Comparison of ENCODE assay signal across 8 mouse cellular contexts in genomic region chr10:81575695-81576094, GRCm38 (mm10). TPM values are rescaled to one million over a fixed set of nuclear protein-coding genes. Genes with fewer than 3 reads are reported as not detected.
DNase-seq lines count a peak whose midpoint lies in the region; ATAC-seq lines count a peak whose summit lies in the region.

No protein-coding gene starts in this region.

- WGBS in kidney, embryonic 14.5 days = 3% methylated on average over 6 of the region's 6 CpGs
- WGBS in midbrain, embryonic 11.5 days = 2% methylated on average over 6 of the region's 6 CpGs

- H3K4me2 ChIP-seq in kidney, embryonic 14.5 days (replicated peaks; ENCODE audit: low read depth, low read length) = peak overlapping the region; percentile 77
- H3K4me2 ChIP-seq in midbrain, embryonic 11.5 days = peak overlapping the region; percentile 58

- no peak for ATAC-seq in kidney, embryonic 14.5 days (ENCODE audit: low FRiP score, low TSS enrichment)
- ATAC-seq in midbrain, embryonic 11.5 days (ENCODE audit: low FRiP score) = no peak

- H3K36me3 ChIP-seq in kidney, embryonic 14.5 days (ENCODE audit: control insufficient read depth, insufficient read depth, low read length) = no peaks in the 10 kb centered on the region
- no peaks in the 10 kb centered on the region for H3K36me3 ChIP-seq in midbrain, embryonic 11.5 days (ENCODE audit: control insufficient read depth, insufficient read depth, low read length)

- peak overlapping the region; percentile 68 for H3K9ac ChIP-seq in kidney, embryonic 14.5 days (ENCODE audit: low read depth, low read length)
- peak overlapping the region; percentile 58 for H3K9ac ChIP-seq in midbrain, embryonic 11.5 days (ENCODE audit: low read length)

- peaks cover 6% of the 10 kb centered on the region; the same call in 1 of the 2 replicates for H3K27me3 ChIP-seq in kidney, embryonic 14.5 days (ENCODE audit: control insufficient read depth, insufficient read depth, low read length)
- H3K27me3 ChIP-seq in midbrain, embryonic 11.5 days (ENCODE audit: control insufficient read depth, insufficient read depth, low read length) = peaks cover 55% of the 10 kb centered on the region

- peaks cover 49% of the 10 kb centered on the region for H3K4me1 ChIP-seq in kidney, embryonic 14.5 days (ENCODE audit: control insufficient read depth, insufficient read depth, low read length)
- peaks cover 28% of the 10 kb centered on the region for H3K4me1 ChIP-seq in midbrain, embryonic 11.5 days (ENCODE audit: control insufficient read depth, insufficient read depth, low read length)

- intact Hi-C loops in gastrocnemius, postnatal 14 days (cut with DNase I; ENCODE audit: low total_unique reads) = no loop called here

- DNase-seq in adrenal gland, adult (ENCODE audit: inconsistent age in 2 of 2, low spot score in 1 of 2) = peak; percentile 75 to 86
- DNase-seq in adrenal gland, postnatal 10 days = no peak
- peak; percentile 51 for DNase-seq in thymus, postnatal 25 days
- no peak for DNase-seq in thymus, postnatal 10 days (ENCODE audit: low spot score in 2 of 2)
- peak; percentile 89 for DNase-seq in midbrain, embryonic 11.5 days (ENCODE audit: low spot score, missing footprints)
- no peak for DNase-seq in gastrocnemius, postnatal 14 days
- DNase-seq in right cerebral cortex, adult 18-20 months = no peak

- H3K9me3 ChIP-seq in kidney, embryonic 14.5 days (ENCODE audit: control insufficient read depth, low read length) = no peaks in the 10 kb centered on the region
- no peaks in the 10 kb centered on the region for H3K9me3 ChIP-seq in midbrain, embryonic 11.5 days (ENCODE audit: control insufficient read depth, low read length)

- H3K4me3 ChIP-seq in kidney, embryonic 14.5 days (ENCODE audit: low read length) = peak overlapping the region; percentile 51
- H3K4me3 ChIP-seq in midbrain, embryonic 11.5 days (ENCODE audit: low read depth, low read length) = peak overlapping the region; percentile 41

- H3K27ac ChIP-seq in kidney, embryonic 14.5 days (ENCODE audit: low read depth, low read length) = peak overlapping the region; percentile 69; the same call in 1 of the 2 replicates
- no peak overlapping the region for H3K27ac ChIP-seq in midbrain, embryonic 11.5 days (ENCODE audit: low read depth, low read length)

RNA-seq across cellular contexts. Expression of gene Tle2, which starts 1.3 kb away (rescaled TPM):
- total RNA-seq in adrenal gland, postnatal 10 days (2021) = 10 to 100 TPM; 10.9 to 18.1 TPM
- 29.3 and 30.4 TPM in 2 replicates for polyA plus RNA-seq in kidney, embryonic 14.5 days (2014; fragmentation: Nextera tagmentation; extraction: Ambion mirVana)
- polyA plus RNA-seq in midbrain, embryonic 11.5 days (2014; fragmentation: Nextera tagmentation; extraction: Ambion mirVana) = 6.0 and 6.2 TPM in 2 replicates
- total RNA-seq in gastrocnemius, postnatal 14 days (2021) = 1 to 10 TPM; 4.3 to 4.4 TPM

RNA-seq across cellular contexts. Expression of gene Aes, which starts 16.4 kb away (rescaled TPM):
- 100 to 1,000 TPM; 541 to 611 TPM for total RNA-seq in adrenal gland, postnatal 10 days (2021)
- polyA plus RNA-seq in kidney, embryonic 14.5 days (2014; fragmentation: Nextera tagmentation; extraction: Ambion mirVana) = 408 and 609 TPM in 2 replicates
- polyA plus RNA-seq in midbrain, embryonic 11.5 days (2014; fragmentation: Nextera tagmentation; extraction: Ambion mirVana) = 306 and 325 TPM in 2 replicates
- 100 to 1,000 TPM; 660 to 698 TPM for total RNA-seq in gastrocnemius, postnatal 14 days (2021)

RNA-seq across cellular contexts. Expression of gene Tle6, which starts 25.2 kb away (rescaled TPM):
- total RNA-seq in adrenal gland, postnatal 10 days (2021) = 10 to 100 TPM in 1 of 2 experiments, 1 to 10 TPM in 1; 8.7 to 10.8 TPM
- polyA plus RNA-seq in kidney, embryonic 14.5 days (2014; fragmentation: Nextera tagmentation; extraction: Ambion mirVana) = 12.6 and 15.5 TPM in 2 replicates
- polyA plus RNA-seq in midbrain, embryonic 11.5 days (2014; fragmentation: Nextera tagmentation; extraction: Ambion mirVana) = 4.6 and 6.0 TPM in 2 replicates
- 1 to 10 TPM; 2.4 to 4.4 TPM for total RNA-seq in gastrocnemius, postnatal 14 days (2021)

RNA-seq across cellular contexts. Expression of gene BC025920, which starts 30.4 kb away (rescaled TPM):
- 1 to 10 TPM; 1.1 to 1.8 TPM for total RNA-seq in adrenal gland, postnatal 10 days (2021)
- 0.84 and 0.86 TPM in 2 replicates for polyA plus RNA-seq in kidney, embryonic 14.5 days (2014; fragmentation: Nextera tagmentation; extraction: Ambion mirVana)
- 0.47 and 0.89 TPM in 2 replicates for polyA plus RNA-seq in midbrain, embryonic 11.5 days (2014; fragmentation: Nextera tagmentation; extraction: Ambion mirVana)
- 1 to 10 TPM; 1.7 to 2.2 TPM for total RNA-seq in gastrocnemius, postnatal 14 days (2021)

RNA-seq across cellular contexts. Expression of gene Gna11, which starts 30.7 kb away (rescaled TPM):
- 10 to 100 TPM; 63.8 to 72.7 TPM for total RNA-seq in adrenal gland, postnatal 10 days (2021)
- 77.7 and 89.2 TPM in 2 replicates for polyA plus RNA-seq in kidney, embryonic 14.5 days (2014; fragmentation: Nextera tagmentation; extraction: Ambion mirVana)
- 55.8 and 59.3 TPM in 2 replicates for polyA plus RNA-seq in midbrain, embryonic 11.5 days (2014; fragmentation: Nextera tagmentation; extraction: Ambion mirVana)
- total RNA-seq in gastrocnemius, postnatal 14 days (2021) = 10 to 100 TPM; 31.6 to 34.6 TPM

Comparison
In these comparisons a context has a peak if more than half of its experiments do, and no peak if none do; other contexts are left out.
1. DNase-seq: peak in adrenal gland, adult (2 of 2), thymus, postnatal 25 days (single experiment) and midbrain, embryonic 11.5 days (single experiment); none in adrenal gland, postnatal 10 days (single experiment), thymus, postnatal 10 days (0 of 2), gastrocnemius, postnatal 14 days (single experiment) and right cerebral cortex, adult 18-20 months (single experiment).